Mouse (Mus musculus) urinary bladder, postnatal 25 days (tissue): ENCODE results near the gene Gprc6a.

Experiments
- DNase-seq: peaks from one replicate; pipeline ENCODE4 v3.0.0; 2022; ENCODE audit warnings: low spot score

Gene Gprc6a

DNA sequence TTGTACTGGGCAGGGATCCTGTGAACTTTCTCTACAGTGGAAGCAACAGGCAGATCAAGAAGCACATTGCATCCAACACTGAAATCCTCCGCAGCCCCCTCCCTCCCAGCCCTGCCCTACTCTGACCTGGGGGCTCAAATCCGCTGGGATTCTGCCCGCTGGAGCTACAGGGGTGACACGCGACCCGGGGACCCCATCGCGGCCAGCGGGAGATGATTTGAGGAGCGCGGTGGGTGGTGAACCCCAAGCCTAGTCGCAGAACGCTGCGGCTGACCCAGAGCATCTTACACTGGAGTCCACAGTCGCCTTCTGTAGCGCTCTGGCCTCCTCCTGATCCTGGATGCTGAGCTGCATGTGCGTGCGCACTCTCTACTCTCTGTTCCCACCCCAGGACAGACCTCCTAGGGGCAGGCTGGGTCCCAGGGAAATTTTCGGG is 41.1 kb downstream of the Gprc6a start, which contains the start of gene Fam162b:
Gene Fam162b, minus strand, starts transcription at position 379 of the 436 bp plus-strand sequence.
- no peak for DNase-seq

DNA sequence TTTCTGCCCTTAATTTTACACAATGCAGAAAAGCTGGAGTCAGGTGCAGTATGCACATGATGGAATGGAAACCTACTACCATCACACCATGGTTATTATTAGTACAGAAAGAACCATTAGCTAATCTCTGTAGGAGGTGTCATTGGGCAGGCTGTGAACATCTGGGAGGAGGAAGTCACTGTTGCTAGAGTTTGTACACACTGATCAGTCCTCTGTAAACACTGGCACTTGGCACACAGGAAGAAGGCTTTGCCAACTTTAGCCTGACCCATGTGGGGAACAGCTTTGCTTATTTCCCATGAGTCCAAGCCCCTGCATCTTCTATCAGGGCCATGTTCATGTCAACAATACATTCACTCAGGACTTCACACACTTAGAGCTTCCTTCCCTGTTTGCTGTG is 46.3 kb downstream of the Gprc6a start:
- no peak for DNase-seq

GRCm38 (mm10) chr10:51584378-51584777 is 46.9 kb downstream of the Gprc6a start:
- no peak for DNase-seq

DNA sequence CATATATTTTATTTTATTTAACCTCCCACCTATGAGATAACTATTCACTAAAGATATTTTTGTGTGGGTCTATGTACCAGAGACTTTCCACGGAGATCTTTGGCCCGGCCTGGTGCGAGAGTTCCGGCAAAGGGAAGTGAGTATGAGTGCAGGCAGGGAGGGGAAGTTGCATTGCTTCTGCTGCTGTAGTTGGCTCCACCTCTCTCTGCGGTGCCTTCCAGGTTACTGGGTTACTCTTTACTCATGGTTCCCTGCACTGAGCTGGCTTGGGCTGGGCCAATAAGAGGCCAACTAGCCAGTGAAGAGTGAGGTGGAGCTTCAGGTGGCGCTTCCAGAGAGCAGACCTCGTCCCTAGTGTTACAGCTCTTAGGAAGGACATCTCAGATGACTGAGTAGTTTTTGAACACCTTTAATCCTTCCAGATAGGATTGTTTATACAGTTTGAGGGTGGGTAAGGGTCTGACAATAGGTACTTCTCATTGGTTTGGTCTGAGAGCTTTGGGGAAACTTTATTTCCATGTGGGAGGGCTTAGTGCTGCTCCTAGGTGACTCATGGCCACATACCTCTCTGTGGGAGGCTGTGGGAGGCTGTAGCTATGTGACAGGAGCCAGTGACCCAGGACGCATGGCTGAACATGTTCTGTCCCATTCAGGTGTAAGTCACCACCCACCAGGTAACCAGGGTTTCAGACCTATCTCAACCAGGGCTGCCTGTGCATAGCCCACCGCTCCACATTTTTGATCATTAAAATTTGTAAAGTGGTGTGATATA is 59.9 kb downstream of the Gprc6a start:
- DNase-seq, result no peak
